Mouse (Mus musculus) forebrain, postnatal 0 days (tissue): ENCODE results near the gene Gpx4. TPM values are rescaled to one million over a fixed set of nuclear protein-coding genes. Genes with fewer than 3 reads are reported as not detected.
"Not testable (repeated sequence)": the region's sequence is repeated elsewhere in the genome, so short reads cannot be mapped to it uniquely, and the experiment has no call there.

ENCODE experiments used
- ATAC-seq: fragments of 200-750 bp; cut with Nextera tagmentation; 2 replicates; pipeline ENCODE4 v1.8.0; 2017; ENCODE audit warnings: mild to moderate bottlenecking, moderate library complexity
- DNase-seq: peaks from one replicate; pipeline ENCODE4 v3.0.0-alpha.2; 2015
- H3K27ac ChIP-seq: fragments of 300-500 bp; sonication (generic); 2 replicates; pipeline ENCODE4 v1.5.1; 2014; ENCODE audit warnings: low read depth, mild to moderate bottlenecking, antibody characterized with exemption, low read length, moderate library complexity, mixed read lengths
- H3K27me3 ChIP-seq: fragments of 300-500 bp; sonication (generic); 2 replicates; pipeline ENCODE4 v1.6.1; 2014; ENCODE audit warnings: mild to moderate bottlenecking, low read length, mixed read lengths; ENCODE audit not compliant: insufficient read depth
- H3K36me3 ChIP-seq: fragments of 300-500 bp; sonication (generic); 2 replicates; pipeline ENCODE4 v1.6.1; 2014; ENCODE audit warnings: mild to moderate bottlenecking, moderate library complexity; ENCODE audit not compliant: insufficient read depth
- H3K4me1 ChIP-seq: fragments of 300-500 bp; sonication (generic); 2 replicates; pipeline ENCODE4 v1.6.1; 2014; ENCODE audit warnings: antibody characterized with exemption; ENCODE audit not compliant: insufficient read depth
- H3K4me2 ChIP-seq: fragments of 300-500 bp; sonication (generic); 2 replicates; pipeline ENCODE4 v1.6.1; 2014; ENCODE audit warnings: low read depth, mild to moderate bottlenecking, moderate library complexity
- H3K4me3 ChIP-seq: fragments of 300-500 bp; sonication (generic); 2 replicates; pipeline ENCODE4 v1.5.1; 2014; ENCODE audit warnings: low read depth, low read length, mixed read lengths
- H3K9ac ChIP-seq: fragments of 300-500 bp; sonication (generic); 2 replicates; pipeline ENCODE4 v1.6.1; 2014; ENCODE audit warnings: mild to moderate bottlenecking
- H3K9me3 ChIP-seq: fragments of 300-500 bp; sonication (generic); 2 replicates; pipeline ENCODE4 v1.6.1; 2016; ENCODE audit warnings: low read length
- CTCF ChIP-seq: sonication (generic); IDR thresholded peaks from 2 replicates; pipeline ENCODE4 v1.5.1; 2016; ENCODE audit warnings: antibody characterized with exemption, control low read depth, low read depth
- WGBS: fragments of 180-500 bp; shearing (Covaris S2); extraction: QIAGEN DNeasy Blood & Tissue Kit; methylation state at CpG from one replicate; pipeline ENCODE4 v1.1.7; 2014; 5-methylcytosine and 5-hydroxymethylcytosine counted together
- polyA plus RNA-seq: library from polyadenylated mRNA; unstranded; fragments of >200 nt; fragmentation: Nextera tagmentation; extraction: Ambion mirVana; gene quantifications from 2 replicates; pipeline ENCODE4 v1.2.1, GENCODE M21; 2015
- total RNA-seq: library from RNA; depleted of rRNA; stranded (reverse); fragments of >200 nt; gene quantifications from 2 replicates; pipeline ENCODE4 v1.2.3, GENCODE M21; 2014

Gene Gpx4
- total and polyA plus RNA-seq, 2 experiments from 2014 or later, result 401 to 644 TPM

DNA sequence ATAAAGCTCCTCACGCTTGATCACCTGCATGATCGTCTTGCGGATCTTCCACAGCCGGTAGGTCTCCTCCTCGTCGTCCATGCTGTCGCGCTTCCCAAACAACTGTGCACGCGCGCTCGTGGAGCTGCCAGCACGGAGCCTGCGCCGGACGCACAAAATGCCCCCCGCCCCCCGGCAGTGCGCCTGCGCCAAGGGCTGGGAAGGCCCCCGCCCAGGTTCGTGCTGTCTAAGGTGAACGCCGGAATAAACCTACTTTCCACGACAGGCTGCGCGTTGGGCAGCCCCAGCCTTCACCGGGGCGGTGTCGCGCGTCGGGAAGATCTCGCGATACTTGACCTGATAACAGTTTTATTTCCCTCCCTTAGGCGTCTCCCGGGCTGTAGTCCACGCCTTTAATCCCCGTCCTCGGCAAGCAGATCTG lies 7.4 kb upstream of the Gpx4 start, which contains the start of gene Polr2e:
Gene Polr2e, minus strand, starts transcription at position 237 of the 421 bp plus-strand sequence.
- WGBS, result 3% methylated on average over 40 of the region's 40 CpGs
- Histone ChIP-seq H3K4me2 (peak within 1 kb of the TSS; percentile 79), H3K9me3 (no peaks in the 10 kb centered on the region), H3K4me3 (peak within 1 kb of the TSS; percentile 70), H3K36me3 (peaks cover 35% of the 10 kb centered on the region), H3K9ac (peak within 1 kb of the TSS; percentile 79), H3K27ac (peak within 1 kb of the TSS; percentile 73), H3K27me3 (no peaks in the 10 kb centered on the region), H3K4me1 (peaks cover 8% of the 10 kb centered on the region; the same call in 1 of the 2 replicates)
- ATAC-seq (peak; percentile 99), DNase-seq (peak; percentile 99)
- TF ChIP-seq CTCF, result no peak

DNA sequence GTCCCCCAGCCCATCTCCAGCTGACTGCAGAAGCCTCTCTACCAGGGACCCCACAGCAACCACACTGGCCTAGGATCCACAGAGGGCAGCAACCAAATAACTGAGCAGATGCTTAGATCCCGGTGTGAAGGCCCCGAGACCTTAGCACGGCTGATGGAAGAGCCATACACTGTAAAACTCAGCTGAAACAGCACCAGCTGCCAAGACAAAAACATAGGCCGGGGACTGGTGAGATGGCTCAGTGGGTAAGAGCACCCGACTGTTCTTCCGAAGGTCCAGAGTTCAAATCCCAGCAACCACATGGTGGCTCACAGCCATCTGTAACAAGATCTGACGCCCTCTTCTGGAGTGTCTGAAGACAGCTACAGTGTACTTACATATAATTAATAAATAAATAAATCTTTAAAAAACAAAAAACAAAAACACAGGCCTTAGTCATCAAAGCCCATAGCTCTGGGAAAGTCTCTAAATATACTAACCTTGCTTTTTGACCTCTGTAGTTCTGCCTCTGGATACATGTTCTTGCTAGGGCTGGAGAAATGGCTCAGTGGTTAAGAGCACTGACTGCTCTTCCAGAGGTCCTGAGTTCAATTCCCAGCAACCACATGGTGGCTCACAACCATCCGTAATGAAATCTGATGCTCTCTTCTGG lies 5.4 kb upstream of the Gpx4 start:
- not testable (repeated sequence) for H3K4me1 ChIP-seq, H3K27me3 ChIP-seq, H3K9me3 ChIP-seq, ATAC-seq, DNase-seq, H3K9ac ChIP-seq, H3K4me3 ChIP-seq, H3K27ac ChIP-seq, H3K4me2 ChIP-seq
- WGBS, result 88% methylated on average over 8 of the region's 8 CpGs
- peaks cover 18% of the 10 kb centered on the region for H3K36me3 ChIP-seq

GRCm38 (mm10) chr10:80044087-80044486 lies 2.9 kb upstream of the Gpx4 start:
- DNase-seq, result no peak
- no peaks in the 10 kb centered on the region for H3K27me3 ChIP-seq

GRCm38 (mm10) chr10:80045364-80045763 lies 1.6 kb upstream of the Gpx4 start:
- not testable (repeated sequence) for H3K36me3 ChIP-seq, DNase-seq, H3K4me3 ChIP-seq, H3K27me3 ChIP-seq, H3K9me3 ChIP-seq, H3K27ac ChIP-seq, H3K9ac ChIP-seq, H3K4me2 ChIP-seq, H3K4me1 ChIP-seq, ATAC-seq
- WGBS, result 68% methylated on average over 2 of the region's 4 CpGs

More at GRCm38 (mm10) chr10:80044087-80044486, 2.9 kb upstream of the Gpx4 start:
- Histone ChIP-seq H3K9ac (no peak overlapping the region), H3K36me3 (no peaks in the 10 kb centered on the region), H3K4me1 (no peaks in the 10 kb centered on the region), H3K27ac (no peak overlapping the region), H3K4me3 (no peak overlapping the region), H3K4me2 (no peak overlapping the region), H3K9me3 (no peaks in the 10 kb centered on the region)
- WGBS, result 44% methylated on average over 4 of the region's 4 CpGs
- ATAC-seq, result no peak
- no peak for TF ChIP-seq CTCF

DNA sequence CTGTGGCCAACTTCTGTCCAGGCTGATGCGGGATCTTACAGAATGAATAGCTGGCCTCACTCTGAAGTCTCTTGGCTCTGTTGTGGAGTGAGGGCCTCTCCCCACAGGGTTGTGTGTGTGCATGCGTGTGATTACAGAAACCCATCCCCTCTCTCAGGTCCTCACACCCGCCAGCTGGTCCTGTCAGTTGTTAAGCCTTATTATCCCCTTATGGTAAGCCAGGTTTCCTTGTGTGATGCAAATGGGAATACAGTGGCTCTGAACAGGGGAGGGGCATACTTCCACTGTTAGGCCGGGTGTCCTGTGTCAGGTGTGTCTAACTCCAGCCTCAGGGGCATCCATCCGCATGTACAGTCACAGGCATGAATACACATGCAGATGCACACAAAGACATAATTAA lies 1.2 kb upstream of the Gpx4 start:
- Histone ChIP-seq H3K4me1 (no peaks in the 10 kb centered on the region), H3K4me2 (no peak overlapping the region), H3K9me3 (no peaks in the 10 kb centered on the region), H3K36me3 (no peaks in the 10 kb centered on the region), H3K4me3 (no peak overlapping the region), H3K9ac (no peak overlapping the region), H3K27ac (no peak overlapping the region), H3K27me3 (no peaks in the 10 kb centered on the region)
- WGBS, result 72% methylated on average over 5 of the region's 5 CpGs
- ATAC-seq (no peak), DNase-seq (no peak)
- no peak for TF ChIP-seq CTCF

DNA sequence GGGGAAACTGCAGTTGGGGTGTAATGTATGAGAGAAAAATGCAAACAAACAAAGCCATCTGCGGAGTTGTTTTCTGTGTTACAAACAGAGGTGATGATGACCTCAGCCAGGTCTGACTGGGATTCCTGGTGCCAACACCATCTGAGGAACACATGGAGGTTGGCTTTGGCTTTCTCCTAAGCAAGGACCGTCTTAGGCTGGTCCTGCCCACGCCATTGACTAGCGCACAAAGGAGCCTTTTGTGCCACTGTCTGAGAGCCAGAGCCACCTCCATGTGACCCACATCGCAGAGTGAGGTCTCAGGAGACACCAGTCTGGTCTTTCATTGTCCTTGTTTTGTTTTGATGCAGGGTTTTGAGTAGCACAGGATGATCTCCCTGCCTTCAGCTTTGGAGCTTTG lies 1.4 kb downstream of the Gpx4 start:
- no peaks in the 10 kb centered on the region for H3K36me3 ChIP-seq
- H3K27me3 ChIP-seq, result no peaks in the 10 kb centered on the region
- H3K27ac ChIP-seq, result 0 out of 2 replicates have a peak overlapping the region, but pooled peaks have one; percentile 4
- no peak overlapping the region for H3K4me2 ChIP-seq
- 10% methylated on average over 5 of the region's 5 CpGs for WGBS
- no peak for TF ChIP-seq CTCF
- H3K4me1 ChIP-seq, result no peaks in the 10 kb centered on the region
- DNase-seq, result no peak
- no peak overlapping the region for H3K4me3 ChIP-seq
- no peaks in the 10 kb centered on the region for H3K9me3 ChIP-seq
- H3K9ac ChIP-seq, result no peak overlapping the region
- no peak for ATAC-seq

- 0 out of 2 replicates have a peak overlapping the region, but pooled peaks have one; percentile 4 for H3K27ac ChIP-seq
- H3K9ac ChIP-seq, result no peak overlapping the region
- H3K27me3 ChIP-seq, result no peaks in the 10 kb centered on the region
- no peak for TF ChIP-seq CTCF
- no peaks in the 10 kb centered on the region for H3K9me3 ChIP-seq
- ATAC-seq, result no peak
- no peaks in the 10 kb centered on the region for H3K36me3 ChIP-seq
- H3K4me1 ChIP-seq, result no peaks in the 10 kb centered on the region
- WGBS, result 62% methylated on average over 3 of the region's 3 CpGs
- no peak overlapping the region for H3K4me2 ChIP-seq
- H3K4me3 ChIP-seq, result no peak overlapping the region
- no peak for DNase-seq
Observed at GRCm38 (mm10) chr10:80048834-80049233, 1.9 kb downstream of the Gpx4 start.
